Mouse (Mus musculus) kidney, adult 2 months (tissue): ENCODE results near the gene Wwtr1.

Experiments used
- CTCF ChIP-seq: fragments of 200-500 bp; conservative IDR thresholded peaks from 2 replicates; pipeline ENCODE4 v1.5.1; 2011; ENCODE audit warnings: low read depth, mild to moderate bottlenecking, control low read depth, low read length, moderate library complexity, mixed read lengths; ENCODE audit not compliant: insufficient read depth, insufficient read length
- POLR2A ChIP-seq: fragments of 200-500 bp; IDR thresholded peaks from one replicate; pipeline ENCODE4 v1.6.1; 2011; ENCODE audit warnings: low read depth, low read length, control low read depth

DNA sequence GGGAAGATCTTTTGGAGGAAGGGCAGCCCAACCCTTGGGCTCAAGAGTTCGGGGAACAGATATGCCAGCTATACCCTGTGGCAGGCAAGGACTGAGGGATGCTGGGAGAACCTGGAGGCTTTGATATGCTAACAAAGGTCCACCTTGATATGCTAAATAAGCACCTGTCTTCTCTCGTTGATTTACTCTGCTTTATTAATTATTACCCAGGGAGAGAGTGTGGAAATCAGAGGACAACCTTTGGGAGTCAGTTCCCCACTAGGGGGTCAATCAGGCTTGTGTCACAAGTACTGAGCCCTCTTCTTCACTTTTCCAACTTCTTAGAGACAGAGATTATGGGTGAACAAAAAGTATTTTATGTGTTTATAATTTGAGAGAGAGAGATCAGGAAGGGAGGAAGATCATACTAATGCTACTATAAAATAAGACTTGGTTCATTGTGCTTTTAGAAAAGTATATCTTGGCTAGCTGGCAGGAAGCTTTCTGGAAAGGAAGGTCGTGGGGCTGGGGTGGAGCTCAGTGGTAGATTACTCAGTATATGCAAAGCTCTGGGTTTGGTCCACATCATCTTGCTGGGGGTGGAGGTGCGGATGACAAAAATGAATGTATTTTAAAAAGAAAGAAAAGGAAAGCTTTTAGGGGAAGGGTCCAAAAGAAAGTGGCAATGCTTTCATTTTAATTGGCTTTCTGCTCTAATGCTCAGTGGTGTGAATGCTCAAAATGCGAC is 28.3 kb upstream of the Wwtr1 start:
- TF ChIP-seq CTCF (no peak), POLR2A (no peak)
